Mouse (Mus musculus): ENCODE measurements at regions not wholly inside any gene's neighbourhood (a gene's known extent, or its start where the extent isn't known, plus 50 kb on each side); places are given as distances from the start of the nearest gene placed in this dataset.
A peak's percentile ranks its signal among the peaks of the same experiment; 100 is the strongest.

- DNase-seq (ENCODE audit: low spot score in 2 of 2), result no peak
Measured at GRCm38 (mm10) chr9:23535872-23536271, 313.0 kb downstream of the Bmper start.

GRCm38 (mm10) chr9:23538051-23538450 is 315.2 kb downstream of the Bmper start:
- DNase-seq (ENCODE audit: low spot score in 2 of 2), result no peak

- DNase-seq (ENCODE audit: low spot score in 2 of 2), result no peak
Measured at GRCm38 (mm10) chr9:23551692-23552091, 328.8 kb downstream of the Bmper start.

GRCm38 (mm10) chr9:23553766-23554165 is 330.9 kb downstream of the Bmper start:
- no peak for DNase-seq (ENCODE audit: low spot score in 2 of 2)

- DNase-seq (ENCODE audit: low spot score in 2 of 2), result no peak
Measured at GRCm38 (mm10) chr9:23557601-23558000, 334.7 kb downstream of the Bmper start.

GRCm38 (mm10) chr9:23561924-23562323 is 339.0 kb downstream of the Bmper start:
- DNase-seq (ENCODE audit: low spot score in 2 of 2), result no peak

GRCm38 (mm10) chr9:23567081-23567480 is 344.2 kb downstream of the Bmper start:
- DNase-seq (ENCODE audit: low spot score in 2 of 2), result no peak

GRCm38 (mm10) chr9:23570150-23570549 is 347.3 kb downstream of the Bmper start:
- peak in 1 of 2 experiments; percentile 12 for DNase-seq (ENCODE audit: low spot score in 2 of 2)

GRCm38 (mm10) chr9:23576314-23576713 is 353.4 kb downstream of the Bmper start:
- DNase-seq (ENCODE audit: low spot score in 2 of 2), result no peak

- no peak for DNase-seq (ENCODE audit: low spot score in 2 of 2)
Measured at GRCm38 (mm10) chr9:23580155-23580554, 357.3 kb downstream of the Bmper start.

GRCm38 (mm10) chr9:23581039-23581606 is 358.2 kb downstream of the Bmper start:
- DNase-seq (ENCODE audit: low spot score in 2 of 2), result peak; percentile 27 to 67

GRCm38 (mm10) chr9:23584561-23584960 is 361.7 kb downstream of the Bmper start:
- no peak for DNase-seq (ENCODE audit: low spot score in 2 of 2)

GRCm38 (mm10) chr9:23589024-23589423 is 366.1 kb downstream of the Bmper start:
- DNase-seq (ENCODE audit: low spot score in 2 of 2), result no peak

- DNase-seq (ENCODE audit: low spot score in 2 of 2), result no peak
Measured at GRCm38 (mm10) chr9:23591906-23592305, 369.0 kb downstream of the Bmper start.

GRCm38 (mm10) chr9:23600623-23601022 is 377.7 kb downstream of the Bmper start:
- no peak for DNase-seq (ENCODE audit: low spot score in 2 of 2)

Measured in spleen, postnatal 4 days (tissue).